Mouse (Mus musculus) CD4-positive naive resting alpha-beta T cell, adult 76 days (primary cell): Measurements from ENCODE around the gene Adh6b. TPM values are rescaled to one million over a fixed set of nuclear protein-coding genes. Genes with fewer than 3 reads are reported as not detected.

Source experiments
- total RNA-seq: library from RNA; stranded (reverse); gene quantifications from one replicate; pipeline ENCODE4 v1.2.4, GENCODE M21; 2023

The Adh6b gene
- total RNA-seq: not detected

GRCm38 (mm10) chr3:138341471-138341870, at the start of gene Adh6b:
Adh6b (plus strand) TSS chr3:138341775.

GRCm38 (mm10) chr3:138312965-138313364, 28.6 kb upstream of the Adh6b start, which contains the start of gene Adh6a:
Adh6a (plus strand) TSS chr3:138313286.

Other genes starting within 250 kb of the Adh6b start
- 5.4 TPM for gene Trmt10a, start 198.3 kb upstream of the Adh6b start, total RNA-seq
- gene Mttp, start 196.8 kb upstream of the Adh6b start, total RNA-seq: 2.4 TPM
- not detected for gene 4930579F01Rik, start 147.9 kb upstream of the Adh6b start, total RNA-seq
- not detected for gene Adh7, start 124.0 kb upstream of the Adh6b start, total RNA-seq
- gene Adh1, start 80.8 kb upstream of the Adh6b start, total RNA-seq: 8.4 TPM
- not detected for gene Adh6a, start 28.5 kb upstream of the Adh6b start, total RNA-seq
- gene Adh4, start 73.7 kb downstream of the Adh6b start, total RNA-seq: not detected
- gene Adh5, start 101.3 kb downstream of the Adh6b start, total RNA-seq: 73.0 TPM
- 50.6 TPM for gene Metap1, start 147.7 kb downstream of the Adh6b start, total RNA-seq
- gene Eif4e, start 184.4 kb downstream of the Adh6b start, total RNA-seq: 70.9 TPM